Mouse (Mus musculus) regulatory T cell (primary cell): ENCODE results near the gene Rnft2.

Source experiments
- in situ Hi-C: fragments of 300-600 bp; cut with MboI, MseI; formaldehyde crosslinking; loops from one replicate; pipeline ENCODE4 v1.15.1; 2025; ENCODE audit warnings: high pct_unique_total_duplicates

Gene Rnft2

DNA sequence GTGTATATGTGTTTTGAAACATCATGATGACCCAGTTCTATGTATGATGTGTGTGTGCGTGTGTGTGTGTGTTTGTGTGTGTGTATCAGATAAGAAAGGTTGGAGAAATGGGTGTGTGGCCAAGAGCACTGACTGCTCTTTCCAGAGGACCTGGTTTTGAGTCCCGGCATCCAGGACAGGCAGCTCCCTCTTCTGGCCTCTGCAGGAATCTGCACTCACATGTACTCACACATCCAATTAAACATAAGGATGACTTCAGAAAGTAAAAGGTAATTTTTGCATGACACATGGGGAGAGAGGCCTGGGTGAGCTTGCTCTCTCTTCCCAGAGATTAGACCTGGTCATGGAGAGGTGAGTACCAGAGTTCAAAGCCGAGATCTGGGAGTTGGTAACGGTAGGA lies 12.1 kb upstream of the Rnft2 start:
- in situ Hi-C loops: no loop called here

DNA sequence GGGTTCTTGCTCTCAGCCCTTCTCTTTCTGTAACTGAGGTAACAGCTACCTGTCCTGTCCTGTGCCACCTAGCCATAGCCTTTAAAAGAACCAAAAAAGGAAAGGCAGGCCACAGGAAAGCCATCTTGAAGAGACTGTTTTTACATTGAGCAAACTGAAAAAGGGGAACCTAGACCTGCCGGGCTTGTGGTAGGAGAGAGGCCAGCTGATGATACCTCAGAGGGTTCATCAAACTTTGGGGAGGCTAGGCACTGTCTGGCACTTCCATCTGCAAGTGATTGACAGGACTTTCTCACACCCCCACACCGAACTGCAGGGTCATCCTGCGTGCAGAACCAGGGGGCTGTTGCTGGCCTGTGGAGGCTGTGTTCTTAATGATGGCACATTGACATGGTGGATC lies 8.6 kb upstream of the Rnft2 start:
- in situ Hi-C loops: no loop called here

DNA sequence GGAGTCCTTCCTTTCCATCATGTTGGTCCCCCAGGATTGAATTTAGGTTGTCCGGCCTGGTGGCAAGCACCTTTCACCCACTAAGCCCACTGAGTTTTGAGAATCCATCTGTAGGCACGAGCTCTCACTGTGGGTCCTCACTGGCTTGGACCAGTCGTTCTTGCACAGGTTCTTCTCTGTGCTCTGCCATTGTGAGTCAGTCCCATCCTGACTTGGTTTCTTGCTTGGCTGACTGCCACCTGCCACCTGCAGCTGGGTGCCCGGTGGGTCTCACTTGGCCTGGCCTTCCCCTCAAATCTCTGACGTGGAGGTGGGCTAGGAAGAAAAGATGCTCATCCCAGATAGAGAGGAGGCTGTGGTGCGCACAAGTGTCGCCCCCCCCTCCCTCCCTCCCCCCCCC lies 6.1 kb upstream of the Rnft2 start:
- in situ Hi-C loops: no loop called here

DNA sequence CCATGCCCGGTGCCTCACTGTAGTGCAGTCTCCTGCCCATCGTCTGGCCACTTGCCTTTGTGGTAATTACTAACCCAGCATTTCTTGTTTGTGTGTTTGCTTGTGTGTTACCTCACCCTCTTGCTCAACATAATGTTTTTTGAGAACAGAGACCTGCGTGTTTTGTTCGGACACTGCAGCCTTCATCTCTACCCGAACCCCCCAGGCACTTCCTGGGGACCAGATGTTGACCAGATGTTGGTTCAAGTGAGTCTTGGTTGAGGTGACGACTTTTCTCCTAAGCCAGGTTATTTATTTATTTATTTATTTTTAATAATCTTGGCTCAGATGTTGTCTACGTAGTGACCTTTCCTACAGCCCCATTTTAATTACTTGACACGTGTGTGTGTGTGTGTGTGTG lies 2.5 kb upstream of the Rnft2 start:
- in situ Hi-C loops: loop anchor here (10.0 kb wide), 1 partner anchor 1877 kb away; no protein-coding TSS in a partner anchor

DNA sequence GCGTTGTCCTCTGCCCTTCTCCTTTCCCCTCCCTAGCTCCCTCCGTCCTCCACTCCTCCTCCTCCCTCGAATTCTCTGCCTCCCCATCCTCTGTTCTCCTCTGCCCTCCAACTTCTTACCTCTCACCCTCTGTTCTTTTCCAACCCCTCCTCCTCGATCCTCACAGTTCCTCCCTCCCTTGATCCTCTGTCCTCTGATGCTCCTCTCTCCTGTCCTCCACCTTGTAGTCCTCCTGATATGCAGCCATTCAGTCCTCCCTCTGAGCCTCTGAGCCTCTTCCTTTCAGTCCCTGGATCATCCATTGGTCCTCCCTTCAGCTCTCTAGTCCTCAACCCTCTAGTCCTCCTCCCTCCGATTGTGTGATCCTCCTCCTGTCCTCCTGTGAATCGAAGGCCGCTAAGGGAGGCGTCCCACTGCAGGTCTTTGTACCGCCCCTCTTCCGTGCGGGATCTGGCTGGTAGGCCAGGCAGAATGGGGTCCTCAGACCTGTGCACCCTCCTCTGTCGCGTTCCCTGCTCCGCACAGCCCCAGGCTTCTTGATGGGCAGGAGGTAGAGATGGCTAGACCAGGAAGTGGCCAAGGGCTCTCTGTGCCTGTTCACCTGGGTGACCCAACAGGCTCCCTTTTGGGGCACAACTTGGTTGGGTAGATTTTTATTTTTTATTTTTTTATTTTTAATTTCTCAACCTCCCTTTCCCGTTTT lies 841 bp upstream of the Rnft2 start:
- in situ Hi-C loops: loop anchor here (10.0 kb wide), 1 partner anchor 1879 kb away; no protein-coding TSS in a partner anchor

DNA sequence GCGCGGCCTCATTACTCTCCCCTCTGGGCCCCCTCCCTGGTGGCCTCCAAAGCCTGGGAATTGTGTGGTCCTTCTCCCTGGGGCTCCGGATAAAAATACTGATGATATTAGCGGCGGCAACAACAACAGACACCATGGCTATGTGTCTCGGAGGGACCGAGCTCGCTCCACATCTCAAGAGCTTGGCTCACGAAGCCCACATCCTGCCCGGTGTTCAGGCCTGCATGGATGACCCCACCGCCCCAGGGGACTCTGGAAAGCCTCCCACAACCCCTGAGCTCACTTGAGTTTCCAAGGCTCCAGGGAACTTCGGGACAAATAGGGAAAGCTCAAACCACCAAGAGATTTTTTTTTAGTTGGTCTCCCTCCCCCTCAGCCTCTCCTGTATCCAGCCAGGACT lies 5.2 kb downstream of the Rnft2 start:
- in situ Hi-C loops: loop anchor here (10.0 kb wide), 1 partner anchor 1885 kb away; no protein-coding TSS in a partner anchor

- in situ Hi-C loops: no loop called here
Observed at GRCm38 (mm10) chr5:118236891-118237290, 8.0 kb downstream of the Rnft2 start.

- in situ Hi-C loops: no loop called here
Observed at GRCm38 (mm10) chr5:118230071-118230611, 14.8 kb downstream of the Rnft2 start.

- in situ Hi-C loops: loop anchor here (10.0 kb wide), 1 partner anchor 782 kb away; no protein-coding TSS in a partner anchor
Observed at GRCm38 (mm10) chr5:118223142-118223757, 21.7 kb downstream of the Rnft2 start.

- in situ Hi-C loops: no loop called here
Observed at GRCm38 (mm10) chr5:118217410-118217809, 27.5 kb downstream of the Rnft2 start.

GRCm38 (mm10) chr5:118214418-118215154 lies 30.3 kb downstream of the Rnft2 start:
- in situ Hi-C loops: no loop called here

- in situ Hi-C loops: no loop called here
Observed at GRCm38 (mm10) chr5:118214012-118214411, 30.9 kb downstream of the Rnft2 start.

- in situ Hi-C loops: no loop called here
Observed at GRCm38 (mm10) chr5:118205852-118206251, 39.1 kb downstream of the Rnft2 start.

- in situ Hi-C loops: no loop called here
Observed at GRCm38 (mm10) chr5:118204675-118205440, 40.1 kb downstream of the Rnft2 start.

DNA sequence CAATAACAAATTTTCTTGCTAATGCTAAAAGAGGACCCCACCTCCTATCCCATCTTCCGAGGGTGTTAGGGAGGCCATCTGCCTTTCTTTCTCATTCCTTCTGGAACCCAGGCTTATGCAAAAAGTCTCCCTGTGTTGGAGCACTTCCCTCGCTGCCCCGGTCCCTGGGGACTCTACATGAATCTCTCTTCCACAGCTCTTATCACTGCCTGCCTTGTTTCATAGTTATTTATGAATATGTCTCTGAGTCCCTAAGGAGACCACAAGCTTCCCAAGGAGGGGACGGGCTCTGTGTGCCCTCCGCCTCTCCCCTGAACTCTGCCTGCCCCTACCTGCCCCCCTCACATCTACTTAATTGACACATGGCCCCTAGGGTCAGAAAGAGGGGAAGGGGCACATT lies 45.2 kb downstream of the Rnft2 start:
- in situ Hi-C loops: no loop called here

- in situ Hi-C loops: no loop called here
Observed at GRCm38 (mm10) chr5:118197421-118197820, 47.5 kb downstream of the Rnft2 start.

GRCm38 (mm10) chr5:118192221-118192620 lies 52.7 kb downstream of the Rnft2 start:
- in situ Hi-C loops: no loop called here

- in situ Hi-C loops: no loop called here
Observed at GRCm38 (mm10) chr5:118190491-118190890, 54.4 kb downstream of the Rnft2 start.

- in situ Hi-C loops: no loop called here
Observed at GRCm38 (mm10) chr5:118188356-118188755, 56.6 kb downstream of the Rnft2 start.

DNA sequence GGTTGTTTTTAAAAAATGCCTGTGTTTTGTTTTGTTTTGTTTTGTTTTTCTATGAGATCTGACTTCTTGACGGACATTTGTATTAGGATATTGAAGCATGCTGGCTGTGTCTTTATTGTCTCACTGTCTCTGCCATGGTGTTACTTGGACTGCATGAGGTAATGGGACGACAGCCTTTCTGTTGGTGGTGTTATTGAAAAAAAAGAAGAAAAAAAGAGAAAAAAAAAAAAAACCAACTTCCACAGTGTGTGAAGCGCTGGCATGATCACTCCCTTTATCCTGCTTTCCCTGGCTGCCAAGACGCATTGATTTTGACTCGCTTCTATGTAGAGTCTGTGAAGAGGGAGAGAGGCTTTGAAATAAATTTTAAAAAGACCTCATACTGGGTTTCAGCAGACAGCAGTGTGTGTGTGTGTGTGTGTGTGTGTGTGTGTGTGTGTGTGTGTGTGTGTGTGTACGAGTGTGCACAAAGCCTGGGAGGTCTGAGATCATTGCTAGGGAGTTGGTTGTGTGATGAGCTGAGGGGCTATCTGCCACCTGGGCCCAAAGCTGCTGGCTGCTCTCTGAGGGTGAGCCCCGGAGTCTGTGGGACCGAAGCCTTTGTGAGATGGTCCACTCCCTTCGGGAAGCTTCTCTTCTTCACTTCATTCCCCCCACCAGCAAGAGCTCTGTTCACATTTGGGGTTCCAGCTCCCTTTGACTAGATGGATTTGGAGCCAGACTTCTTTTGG lies 57.8 kb downstream of the Rnft2 start:
- in situ Hi-C loops: no loop called here

DNA sequence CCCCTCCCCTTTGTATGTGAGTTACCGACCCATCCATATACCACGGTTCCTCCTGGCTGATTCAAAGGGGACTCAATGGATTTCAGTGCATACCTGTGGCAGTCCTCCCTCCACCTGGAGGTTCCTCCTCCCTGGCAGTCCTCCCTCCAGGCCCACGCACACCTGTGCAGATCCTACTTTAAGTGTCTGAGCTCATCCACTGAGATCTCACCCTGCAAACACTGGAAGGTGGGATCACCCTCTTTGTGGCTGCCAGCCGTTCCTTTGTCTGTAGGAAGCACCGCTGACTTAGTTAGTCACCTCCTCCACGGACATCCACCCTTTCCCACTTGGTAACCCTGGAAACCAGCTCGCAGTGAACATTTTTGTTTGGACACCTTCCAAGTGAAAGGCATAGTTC lies 67.3 kb downstream of the Rnft2 start:
- in situ Hi-C loops: no loop called here
